Mouse (Mus musculus): ENCODE results near the gene Gck.

Gene Gck

DNA sequence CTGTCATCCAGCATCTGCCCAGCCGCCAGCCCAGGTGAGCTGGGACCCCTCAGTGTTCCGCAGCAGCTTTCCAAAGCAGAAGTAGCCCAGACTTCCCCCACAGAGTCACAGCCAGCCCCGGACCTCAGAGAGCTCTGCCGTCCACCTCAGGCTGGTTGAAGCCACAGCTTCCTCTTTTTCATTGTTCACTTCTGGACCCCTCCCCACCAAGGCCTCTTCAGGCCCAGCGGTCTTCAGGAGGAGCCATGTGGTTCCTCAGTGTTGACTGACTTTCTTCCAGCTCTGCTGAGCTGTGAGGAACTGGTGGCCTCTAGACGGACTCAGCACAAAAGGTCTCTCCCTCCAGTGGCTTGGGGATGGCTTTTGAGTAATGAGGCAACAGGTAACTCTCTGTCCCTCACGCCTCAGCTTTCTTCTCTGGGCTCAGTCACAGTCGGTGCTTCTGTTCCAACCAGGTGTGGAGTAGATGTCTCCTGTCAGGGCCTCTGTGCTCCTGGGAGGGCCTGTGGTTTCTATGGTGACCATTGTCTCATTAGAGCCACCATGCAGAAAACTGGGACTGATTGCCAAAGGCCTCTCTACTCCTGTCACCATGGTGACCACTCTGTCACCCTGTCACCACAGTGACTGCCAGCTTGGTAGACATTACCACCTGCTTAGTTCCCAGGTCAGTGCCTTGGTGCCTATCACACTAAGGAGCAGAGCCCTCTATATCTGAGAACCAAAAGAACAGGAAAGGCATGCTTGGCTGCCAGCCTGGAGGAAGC is at the start of gene Gck:
Gene Gck (minus strand): TSS at position 496 of the 767 bp plus-strand sequence.
- no peak for DNase-seq

DNA sequence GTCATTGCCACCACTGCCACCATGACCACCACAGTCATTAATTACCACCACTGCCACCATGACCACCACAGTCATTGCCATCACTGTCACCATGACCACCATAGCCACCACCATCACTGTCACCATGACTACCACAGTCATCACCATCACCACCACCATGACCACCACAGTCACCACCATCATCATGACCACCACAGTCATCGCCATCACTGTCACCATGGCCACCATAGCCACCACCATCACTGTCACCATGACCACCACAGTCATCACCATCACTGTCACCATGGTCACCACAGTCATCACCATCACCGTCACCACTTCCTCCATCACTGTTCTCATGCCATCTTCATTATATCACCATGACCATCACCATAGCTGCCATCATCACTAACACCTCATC is 48.6 kb upstream of the Gck start:
- DNase-seq = no peak

DNA sequence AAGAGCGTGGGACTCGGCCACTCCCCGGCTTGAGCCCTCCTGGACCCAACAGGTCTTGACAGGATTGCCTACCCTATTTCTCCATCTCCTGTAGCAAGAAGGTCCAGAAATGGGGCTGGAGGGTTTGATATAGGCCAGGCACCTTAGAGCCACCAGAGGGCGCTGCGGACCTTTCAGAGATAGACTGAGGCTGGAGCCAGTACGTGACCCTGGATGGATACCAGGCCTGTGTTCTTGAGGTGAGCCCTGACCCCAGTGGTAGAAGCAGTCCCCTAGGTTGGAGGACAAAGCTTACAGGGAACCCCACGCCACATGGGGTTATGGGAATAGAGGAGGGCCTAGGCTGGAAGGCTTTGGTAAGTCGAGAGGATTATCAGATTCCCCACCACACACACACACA is 46.1 kb upstream of the Gck start:
- DNase-seq = peak; percentile 93

DNA sequence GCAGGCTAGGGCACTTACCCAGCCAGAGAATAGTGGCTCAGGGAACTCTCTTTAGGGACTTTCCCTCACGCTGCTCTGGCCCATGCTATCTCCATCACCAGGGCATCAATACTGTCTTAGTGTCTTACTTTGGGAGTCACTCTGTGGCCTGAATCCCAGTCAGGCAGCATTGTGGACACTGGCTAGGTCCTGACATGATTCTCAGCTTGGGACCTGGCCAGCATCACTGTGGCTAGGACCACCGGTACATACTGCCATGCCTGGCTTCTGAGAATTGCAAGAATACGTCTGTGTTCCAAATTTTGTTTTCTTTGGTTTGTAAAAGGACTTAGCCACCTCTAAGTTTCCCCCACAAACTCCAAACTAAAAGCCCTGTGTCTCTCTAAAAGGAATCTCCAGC is 45.0 kb upstream of the Gck start:
- DNase-seq = no peak

DNA sequence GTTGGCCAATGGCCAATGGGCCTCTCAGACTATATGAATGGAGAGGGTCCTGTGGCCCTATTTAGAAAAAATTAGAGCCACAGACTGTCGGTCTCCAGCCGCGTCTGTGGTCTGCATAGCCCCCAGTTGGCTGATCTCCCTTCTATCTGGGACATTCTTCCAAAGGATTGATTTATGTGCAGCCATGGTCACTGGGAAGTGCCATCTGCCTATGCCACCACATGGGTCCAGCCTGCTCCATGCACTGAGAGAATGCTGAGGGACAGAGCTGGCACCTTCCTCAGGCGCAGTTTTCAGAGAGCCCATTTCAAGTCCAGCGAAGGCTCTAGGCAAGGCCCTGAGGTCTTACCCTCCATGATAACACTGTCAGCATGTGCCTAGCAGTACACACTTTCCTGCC is 44.3 kb upstream of the Gck start:
- DNase-seq = no peak

DNA sequence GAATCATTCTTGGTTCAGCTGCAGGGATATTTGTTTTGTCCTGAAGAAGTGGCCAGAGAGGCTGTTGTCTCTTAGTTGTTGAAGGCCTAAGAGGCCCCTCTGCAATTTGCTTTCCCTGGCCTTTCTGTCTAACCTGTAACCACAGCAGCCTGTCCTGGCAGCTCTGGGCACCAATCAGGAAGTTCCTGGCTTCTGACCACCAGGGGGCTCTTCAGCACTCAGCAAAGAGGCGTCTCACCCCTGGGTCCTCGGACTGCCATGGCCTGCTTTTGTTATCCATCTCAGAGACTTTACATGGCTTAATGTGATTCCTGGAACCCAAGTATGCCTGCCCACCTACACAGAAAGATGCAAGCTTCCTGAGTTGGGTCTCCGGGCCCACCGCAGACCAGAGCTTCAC is 41.0 kb upstream of the Gck start:
- peak; percentile 64 for DNase-seq

DNA sequence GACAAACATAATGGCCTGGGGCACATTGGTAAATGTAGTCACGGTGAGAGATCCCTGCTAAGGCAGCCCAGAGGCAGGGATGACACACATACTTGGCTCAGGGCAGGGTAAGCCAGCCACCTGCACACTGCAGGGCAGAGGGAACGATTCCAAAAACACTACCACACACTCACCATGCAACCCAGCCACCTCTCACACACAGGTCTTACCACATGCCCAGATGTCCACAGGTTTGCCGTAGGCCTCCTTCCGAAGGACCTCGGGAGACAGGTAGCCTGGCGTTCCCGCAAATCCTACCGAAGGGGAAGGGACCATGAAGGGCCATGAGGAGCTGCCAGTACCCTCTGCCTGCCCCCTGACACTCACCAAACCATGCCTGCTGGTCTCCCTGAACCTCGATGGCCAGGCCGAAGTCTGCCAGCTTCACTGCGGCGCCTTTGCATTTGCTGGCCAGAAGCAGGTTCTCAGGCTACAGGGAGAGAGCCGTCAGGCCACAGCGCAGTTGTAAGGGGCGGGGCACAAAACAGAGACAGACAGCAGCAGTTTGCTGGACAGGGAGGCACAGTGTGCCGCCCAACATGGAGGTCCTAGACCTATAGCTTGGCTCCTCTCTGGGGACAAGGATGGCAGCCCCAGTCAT is 40.2 kb upstream of the Gck start:
- no peak for DNase-seq

DNA sequence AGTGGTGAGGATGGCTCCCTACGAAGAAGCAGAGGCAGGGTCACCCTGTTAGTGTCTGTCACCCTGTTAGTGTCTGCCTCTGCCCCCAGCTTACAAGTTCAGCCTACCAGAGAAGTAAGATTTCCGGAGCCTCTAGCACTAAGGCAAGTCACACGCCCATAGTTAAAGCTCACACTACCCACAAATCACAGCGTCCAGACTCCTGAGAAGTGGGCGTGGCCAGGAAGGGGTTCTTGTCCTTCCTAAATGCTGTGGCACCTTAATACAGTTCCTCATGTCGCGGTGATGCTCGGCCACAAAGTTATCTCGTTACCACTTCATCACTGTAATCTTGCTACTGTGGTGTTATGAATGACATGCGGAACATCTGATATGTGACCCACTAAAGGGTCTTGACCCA is 38.2 kb upstream of the Gck start:
- no peak for DNase-seq

DNA sequence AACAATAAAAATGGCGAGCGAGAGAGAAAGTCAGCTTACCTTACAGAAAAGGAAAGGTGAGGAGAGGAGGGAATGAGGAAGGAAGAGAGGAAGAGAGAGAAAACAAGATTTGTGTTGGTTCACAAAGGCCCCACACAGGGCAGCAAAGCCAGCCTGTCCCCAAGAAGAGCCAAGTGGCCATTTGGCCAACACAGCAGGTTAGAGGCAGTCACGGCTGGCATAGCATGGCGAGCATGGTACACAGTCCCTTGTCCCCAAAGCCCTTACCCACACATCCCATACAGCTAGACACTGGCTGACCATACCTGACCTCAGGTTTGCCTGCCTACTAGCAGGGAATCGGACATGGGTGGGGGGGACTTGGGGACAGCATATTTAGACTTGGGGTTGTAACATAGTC is 33.7 kb upstream of the Gck start:
- no peak for DNase-seq

DNA sequence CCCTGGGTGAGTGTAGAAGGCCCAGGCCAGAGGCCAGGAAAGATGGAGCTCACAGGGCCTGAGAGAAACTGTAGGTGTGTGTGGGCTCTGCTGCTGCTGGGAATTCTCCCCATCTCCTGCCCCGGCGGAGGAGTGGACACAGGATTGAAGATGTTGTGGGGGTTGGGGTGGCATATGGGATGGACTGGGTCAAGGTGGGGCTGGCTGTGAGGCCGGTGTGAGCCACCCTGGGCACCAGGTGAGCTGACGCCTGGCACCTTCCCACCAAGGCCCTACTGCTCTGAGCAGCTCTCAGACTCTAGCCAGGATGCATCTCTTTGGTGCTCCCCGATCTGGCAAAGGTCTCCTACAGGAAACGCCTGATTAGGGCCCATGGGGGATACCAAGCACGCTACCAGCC is 31.4 kb upstream of the Gck start:
- DNase-seq = no peak

DNA sequence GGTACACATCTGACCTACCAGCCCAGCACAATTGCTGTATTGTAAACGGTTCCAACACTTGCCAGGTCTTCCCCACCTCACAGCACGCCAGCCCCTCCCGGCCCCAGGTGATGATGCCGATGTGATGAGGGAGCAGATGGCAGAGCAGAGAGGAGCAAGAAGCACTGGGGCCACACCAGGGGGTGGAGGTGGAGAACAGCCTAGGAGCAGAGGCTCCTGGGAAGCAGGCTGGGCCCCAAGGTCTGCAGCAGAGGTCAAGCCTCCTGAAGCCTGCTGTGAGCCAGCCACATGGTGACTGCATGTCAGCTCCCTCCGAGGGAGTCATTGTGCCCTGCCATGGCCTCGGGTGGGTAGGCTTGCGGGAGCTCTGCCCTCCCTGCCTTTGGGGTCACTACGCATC is 30.7 kb upstream of the Gck start:
- no peak for DNase-seq

DNA sequence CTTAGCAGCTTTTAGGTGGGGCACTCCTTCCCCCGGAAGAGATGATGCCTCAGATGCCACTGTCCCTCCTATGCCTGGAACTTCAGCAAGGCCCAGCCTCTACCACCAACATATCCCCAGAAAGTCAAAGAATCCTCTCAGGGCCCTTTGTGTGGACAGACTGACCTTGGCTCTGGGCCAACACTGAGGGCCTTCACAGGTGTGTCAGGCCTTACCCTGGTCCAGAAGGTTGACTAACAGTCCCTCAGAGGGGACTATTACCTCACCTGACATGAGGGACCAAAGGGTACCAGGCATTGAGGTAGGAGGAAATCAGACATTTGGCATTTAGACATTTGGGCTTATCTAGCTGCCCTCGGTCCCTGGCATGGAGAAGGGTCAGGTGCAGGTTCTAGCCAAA is 30.2 kb upstream of the Gck start:
- no peak for DNase-seq

DNA sequence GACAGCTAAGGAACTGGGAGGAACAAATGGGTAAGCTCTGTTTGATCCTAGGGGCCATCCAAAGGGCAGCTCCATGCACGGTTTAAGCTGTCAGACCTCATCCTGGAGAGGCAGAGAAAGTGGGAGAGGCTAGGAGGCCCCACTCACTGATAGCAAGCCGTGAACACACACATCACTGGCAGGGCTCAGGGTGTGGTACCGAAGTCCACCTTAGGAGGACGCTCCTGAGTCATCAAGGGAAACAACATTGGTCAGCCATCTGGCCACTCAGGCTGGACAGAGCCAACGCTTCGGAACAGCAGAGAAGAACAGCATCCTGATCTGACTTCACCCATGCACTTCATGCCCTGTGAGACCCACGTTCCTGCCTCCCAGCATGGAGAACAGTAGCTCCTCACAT is 29.2 kb upstream of the Gck start:
- DNase-seq = no peak

DNA sequence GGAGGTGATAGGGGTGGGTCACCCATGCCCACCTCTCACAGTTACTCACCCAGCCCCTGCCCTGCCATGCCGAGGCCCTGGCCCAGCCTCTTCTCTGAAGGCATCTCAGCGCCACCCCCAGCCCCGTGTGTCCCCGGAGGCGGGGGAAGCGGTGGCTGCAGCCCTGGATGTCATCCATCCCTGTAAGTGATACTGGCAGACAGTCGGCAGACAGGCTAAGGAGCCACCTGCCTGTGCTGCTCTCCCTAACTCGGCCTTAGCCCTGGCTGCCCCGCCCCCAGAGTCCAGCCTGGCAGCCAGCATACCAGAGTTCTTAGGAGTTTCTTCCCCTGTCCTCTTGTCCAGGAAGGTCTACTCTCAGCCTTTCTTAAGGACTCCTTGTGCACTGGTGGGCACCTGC is 26.2 kb upstream of the Gck start:
- DNase-seq = no peak

DNA sequence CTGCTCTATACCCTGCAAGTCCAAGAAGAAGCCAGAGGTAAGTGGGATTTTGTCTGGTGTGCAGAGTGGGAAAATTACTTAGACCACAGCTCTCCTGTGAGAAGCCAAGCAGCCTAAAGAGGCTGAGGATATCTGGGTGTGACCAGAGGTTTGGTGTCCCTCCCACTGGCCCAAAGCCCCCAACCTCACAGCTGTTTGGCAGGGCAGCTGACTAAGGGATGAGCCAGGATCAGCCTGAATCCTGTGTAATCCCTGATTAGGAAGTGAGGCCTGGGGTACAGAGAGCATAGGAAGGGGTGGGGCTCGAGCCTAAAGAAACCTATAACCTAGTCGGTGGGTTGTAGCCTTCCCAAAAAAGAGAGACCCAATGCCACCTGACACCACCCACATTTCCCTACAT is 25.2 kb upstream of the Gck start:
- no peak for DNase-seq

DNA sequence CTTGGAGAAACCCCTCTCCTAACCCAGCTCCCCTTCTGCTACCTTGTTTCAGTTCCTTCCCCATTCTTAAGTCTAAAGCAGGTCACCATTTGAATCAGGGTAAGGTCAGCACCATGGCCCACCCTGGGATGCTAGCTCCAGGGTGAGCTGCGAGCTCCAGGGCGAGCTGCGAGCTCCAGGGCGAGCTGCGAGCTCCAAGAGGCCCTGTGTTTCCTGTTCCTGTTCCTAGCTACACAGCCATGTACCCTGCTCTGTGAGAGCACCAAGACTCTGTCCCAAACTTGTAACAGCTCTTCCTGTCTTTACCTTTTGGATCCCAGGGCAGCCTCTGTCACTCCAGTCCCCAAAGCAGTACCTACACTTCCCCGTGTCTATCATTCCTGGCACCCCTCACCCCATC is 24.2 kb upstream of the Gck start:
- DNase-seq = no peak

DNA sequence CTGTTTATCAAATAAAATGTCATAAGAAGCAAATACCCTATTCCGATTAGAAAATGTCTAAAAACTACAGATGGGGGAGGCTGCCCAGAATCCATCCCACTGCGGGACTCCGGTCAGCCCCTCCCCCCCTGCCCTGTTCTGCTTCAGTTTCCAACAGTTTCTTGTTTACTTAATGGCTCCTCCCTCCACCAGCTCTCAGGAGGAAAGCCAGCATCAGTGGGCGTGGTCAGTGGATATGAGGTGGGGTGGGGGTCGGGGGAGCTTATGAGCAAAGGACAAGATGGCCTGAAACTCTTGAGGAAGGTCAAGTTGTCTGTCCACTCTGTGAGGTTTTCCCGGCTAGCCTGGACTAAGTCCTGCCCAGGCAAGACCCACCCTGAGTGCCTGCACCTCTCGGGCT is 23.3 kb upstream of the Gck start:
- no peak for DNase-seq

DNA sequence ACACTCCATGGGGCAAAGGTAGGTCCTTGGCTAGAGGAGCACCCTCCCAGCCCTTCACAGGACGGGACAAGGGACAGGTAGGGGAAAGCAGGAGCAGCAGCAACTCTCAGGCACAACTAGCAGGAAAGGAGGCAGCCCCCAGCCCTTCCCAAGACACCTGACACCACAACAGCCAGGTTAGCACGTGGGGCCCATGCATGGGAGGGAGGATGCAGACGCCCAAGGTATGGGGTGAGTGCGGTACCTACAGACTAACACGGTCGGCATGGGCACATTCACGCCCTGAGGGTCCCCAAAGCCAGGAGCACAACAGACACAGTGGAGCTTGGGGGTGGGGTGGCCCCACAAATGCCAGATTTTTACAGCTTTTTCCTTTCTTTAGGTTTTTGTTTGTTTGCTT is 21.3 kb upstream of the Gck start:
- DNase-seq = no peak

DNA sequence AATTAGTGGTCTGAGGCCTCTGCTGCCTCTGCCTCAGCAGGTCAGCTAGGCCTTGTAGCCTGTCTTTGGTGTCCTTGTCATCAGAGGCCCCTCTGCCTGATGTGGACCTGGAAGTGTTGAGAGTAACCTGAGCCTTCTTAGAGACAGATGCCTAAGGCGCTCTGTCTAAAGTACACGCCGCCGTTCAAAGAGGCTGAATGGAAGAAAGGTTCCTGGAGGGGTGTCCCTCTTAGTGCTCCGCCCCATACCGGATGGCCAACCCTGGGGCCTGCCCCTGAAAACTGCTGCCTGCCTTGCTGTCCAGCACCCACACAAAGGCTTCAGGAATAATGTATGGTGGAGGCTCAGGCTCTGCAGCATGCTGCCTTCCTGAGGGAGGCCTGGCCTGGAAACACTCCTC is 18.3 kb upstream of the Gck start:
- DNase-seq = no peak

DNA sequence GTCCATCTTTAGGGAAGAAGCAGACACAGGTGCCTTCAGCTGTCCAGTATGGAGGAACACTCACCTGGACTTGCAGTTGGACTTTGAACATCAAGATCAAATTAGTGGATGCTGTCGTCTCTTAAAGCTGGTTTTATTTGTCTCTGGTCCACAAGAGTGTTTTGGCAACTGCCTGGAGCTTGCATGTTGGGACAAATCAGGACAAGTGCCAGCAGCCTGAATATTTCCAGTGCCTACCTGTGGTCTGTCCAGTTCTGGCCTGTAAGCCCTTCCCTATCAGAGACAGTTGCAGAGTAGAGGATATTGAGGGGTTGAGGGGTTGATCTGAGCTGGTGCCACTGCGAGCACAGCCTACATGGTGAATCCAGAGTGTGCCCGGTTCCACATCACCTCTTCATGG is 16.9 kb upstream of the Gck start:
- no peak for DNase-seq

DNA sequence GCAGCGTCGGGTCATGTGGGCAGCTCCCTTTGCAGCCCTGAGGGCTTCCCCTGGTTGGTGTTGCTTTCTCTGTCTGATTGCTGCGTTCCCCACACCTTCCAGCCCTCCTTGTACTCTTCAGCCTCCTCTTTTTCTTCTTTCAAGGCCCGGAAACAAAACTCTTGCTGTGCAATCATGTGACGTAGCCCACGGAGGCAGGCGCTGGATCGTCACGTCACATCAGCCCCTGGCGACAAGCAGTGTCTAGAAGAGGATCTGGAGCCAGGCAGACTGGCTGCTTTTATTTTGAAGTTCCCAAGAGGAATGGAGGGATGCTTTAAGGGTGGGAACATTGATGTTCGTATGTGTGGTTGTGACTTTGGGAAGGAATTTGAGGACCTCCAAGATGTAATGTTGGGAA is 16.0 kb upstream of the Gck start:
- no peak for DNase-seq

DNA sequence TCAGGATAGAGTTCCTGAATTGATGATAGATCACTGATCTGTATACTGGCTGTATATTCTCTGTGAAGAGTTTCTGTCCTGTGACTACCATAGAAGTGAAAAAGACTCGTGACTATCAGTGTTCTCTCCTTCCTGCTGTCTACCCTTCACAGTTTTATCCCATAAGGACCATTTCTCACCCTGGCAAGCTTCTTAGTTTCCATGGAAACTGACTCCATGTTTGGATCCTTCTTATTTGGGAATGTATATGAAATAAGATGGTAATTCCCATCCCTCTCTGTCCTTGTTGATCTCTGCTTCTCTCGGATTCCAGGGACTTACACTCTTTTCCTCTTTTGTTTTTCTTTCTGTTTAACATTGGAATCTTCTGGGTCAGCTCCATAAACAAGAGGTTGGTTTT is 10.2 kb upstream of the Gck start:
- DNase-seq = no peak

DNA sequence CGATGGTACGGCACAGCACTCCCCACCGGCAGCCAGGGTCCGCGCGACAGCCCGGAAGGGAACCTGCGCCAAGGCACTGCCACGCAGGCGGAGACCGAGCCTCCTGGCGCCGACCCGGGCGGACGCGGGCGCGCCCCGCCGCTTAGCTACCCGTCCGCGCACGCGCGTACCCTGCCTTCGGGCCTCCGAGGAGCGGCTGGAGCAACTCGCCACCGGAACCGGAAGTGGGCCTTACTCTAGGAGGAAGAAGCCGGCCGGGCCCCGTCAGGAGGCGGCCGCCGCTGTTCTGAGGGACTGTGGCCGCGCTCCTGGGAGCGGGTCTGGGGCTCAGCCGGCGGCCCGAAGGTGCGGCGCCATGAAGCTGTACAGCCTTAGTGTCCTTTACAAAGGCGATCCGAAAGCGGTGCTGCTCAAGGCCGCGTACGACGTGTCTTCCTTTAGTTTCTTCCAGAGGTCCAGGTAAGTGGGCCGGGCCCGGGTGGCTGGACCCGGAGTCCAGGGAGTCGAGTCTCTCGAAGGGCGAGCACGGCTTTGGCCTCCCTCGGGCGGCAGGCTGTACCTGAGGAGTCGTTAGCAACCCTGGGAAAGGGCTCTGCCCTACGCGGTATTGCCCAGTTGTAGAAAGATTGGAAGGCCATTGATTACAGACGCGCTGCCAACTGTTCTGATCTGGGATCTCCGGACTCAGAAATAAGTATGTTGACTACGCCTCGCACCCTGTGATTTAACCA is 5.8 kb upstream of the Gck start, which contains the start of gene Ykt6:
Gene Ykt6 (plus strand): TSS at position 148 of the 731 bp plus-strand sequence.
- DNase-seq = peak; percentile 98

DNA sequence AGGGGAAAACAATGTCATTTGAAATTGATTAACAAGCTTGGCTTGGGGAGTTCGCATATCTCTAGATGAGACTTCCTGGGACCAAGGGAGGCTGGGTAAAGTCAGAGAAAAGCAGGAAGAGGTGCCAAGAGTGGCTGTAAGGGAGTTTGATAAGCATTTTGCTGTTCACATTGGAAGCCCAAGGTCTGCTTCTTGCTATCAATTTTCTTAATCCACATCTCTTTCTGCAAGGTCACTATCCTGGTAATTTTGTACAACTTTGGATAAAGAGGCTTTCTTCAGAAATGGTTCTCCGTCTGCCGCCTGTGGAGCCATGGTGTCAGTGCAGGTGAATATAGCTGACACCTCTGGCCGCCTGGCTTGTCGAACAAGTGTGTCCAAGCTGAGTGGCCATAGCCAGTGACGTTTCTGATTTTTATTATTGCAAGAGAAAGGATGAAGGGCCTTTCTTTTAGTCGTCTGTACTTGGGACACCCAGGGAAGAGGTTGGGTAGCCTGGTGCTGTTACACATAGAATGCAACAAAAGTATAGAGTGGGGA is 5.2 kb upstream of the Gck start:
- DNase-seq = peak; percentile 15
